Mouse (Mus musculus) ES-Bruce4 (cell line): Measurements from ENCODE around the gene Shc2.

Source experiments
- CTCF ChIP-seq: IDR thresholded peaks from one replicate; pipeline ENCODE4 v1.8.1; 2011; ENCODE audit warnings: low read depth, low read length
- EP300 ChIP-seq: IDR thresholded peaks from 2 replicates; pipeline ENCODE4 v1.6.1; 2011; ENCODE audit warnings: low read depth, low read length; ENCODE audit not compliant: insufficient read depth
- POLR2A ChIP-seq: IDR thresholded peaks from one replicate; pipeline ENCODE4 v1.8.1; 2011; ENCODE audit warnings: low read length; ENCODE audit not compliant: insufficient read depth

- TF ChIP-seq POLR2A (no peak), CTCF (peak; percentile 97), EP300 (no peak)
These were observed 11.5 kb upstream of the Shc2 start for GRCm38 (mm10) chr10:79649070-79649751.
